Mouse (Mus musculus): ENCODE measurements around the gene Smarcd2.

GRCm38 (mm10) chr11:106302634-106303033 lies 29.9 kb upstream of the Smarcd2 start:
- no peak for TF ChIP-seq POLR2A (IDR thresholded peaks at IDR 0.05; ENCODE audit: insufficient read depth, low read length)
- TF ChIP-seq CTCF (IDR thresholded peaks at IDR 0.05; ENCODE audit: low read depth, low read length), result peak; percentile 85

Measured in ES-Bruce4 (cell line).